Comparison of ENCODE assay signal across 19 mouse cellular contexts in genomic region chr7:90065269-90065955, GRCm38 (mm10).
DNase-seq lines count a peak whose midpoint lies in the region; ATAC-seq and TF ChIP-seq lines count a peak whose summit lies in the region.
"Had no signal": no experiment of that assay in that cellular context is flagged by ENCODE, and none has a peak within 500 bp of the region (broad histone marks: within the 10 kb centered on the region; RNA-seq: fewer than 3 reads in every experiment).

No protein-coding gene starts in this region.

- DNase-seq in kidney, adult 2 months, result peak; percentile 63
- no peak for DNase-seq in kidney, adult 18-20 months
- peak; percentile 28 for DNase-seq in MEL (ENCODE audit: low read depth, low spot score)
- DNase-seq in liver, adult 2 months (ENCODE audit: extremely low read depth, low read depth, low spot score), result no peak
- no peak for DNase-seq in cerebellum, adult 9-11 months
- DNase-seq in lung, postnatal 0 days (ENCODE audit: low spot score), result no peak
- DNase-seq in cerebellum, postnatal 36 days, result no peak
- DNase-seq: adrenal gland, postnatal 10 days; B cell, adult 2 months; cerebellum, adult 8-10 months; forebrain, postnatal 0 days; gastrocnemius, postnatal 25 days had no signal

- H3K79me2 ChIP-seq in MEL (ENCODE audit: control insufficient read depth, insufficient read depth, low read length, poor library complexity), result no peaks in the 10 kb centered on the region
- no peaks in the 10 kb centered on the region for H3K79me2 ChIP-seq in liver, adult 2 months (ENCODE audit: control insufficient read depth, insufficient read depth, low read length)

- no peaks in the 10 kb centered on the region; the same call in 1 of the 2 replicates for H3K27me3 ChIP-seq in kidney, adult 2 months (replicated peaks; ENCODE audit: control insufficient read depth, insufficient read depth, low read length)
- no peaks in the 10 kb centered on the region for H3K27me3 ChIP-seq in MEL (ENCODE audit: control insufficient read depth in 1 of 2, insufficient read depth in 2 of 2, low read length in 2 of 2)
- H3K27me3 ChIP-seq in liver, adult 2 months (ENCODE audit: control insufficient read depth, insufficient read depth, low read length), result no peaks in the 10 kb centered on the region
- no peaks in the 10 kb centered on the region for H3K27me3 ChIP-seq in liver, embryonic 15.5 days
- no peaks in the 10 kb centered on the region for H3K27me3 ChIP-seq in lung, postnatal 0 days (replicated peaks; ENCODE audit: insufficient read depth, low read length)
- H3K27me3 ChIP-seq: embryonic facial prominence, embryonic 15.5 days; forebrain, embryonic 13.5 days; heart, embryonic 12.5 days had no signal

- H3K27ac ChIP-seq in kidney, adult 2 months (ENCODE audit: insufficient read depth, low read depth, low read length), result peak overlapping the region; percentile 18
- no peak overlapping the region for H3K27ac ChIP-seq in MEL (ENCODE audit: control insufficient read depth, low read depth, low read length)
- peak overlapping the region; percentile 59 for H3K27ac ChIP-seq in liver, adult 2 months (replicated peaks; ENCODE audit: insufficient read depth, low read depth, low read length)
- H3K27ac ChIP-seq in liver, embryonic 15.5 days (replicated peaks), result peak overlapping the region; percentile 98
- H3K27ac ChIP-seq in lung, postnatal 0 days (ENCODE audit: low read length), result no peak overlapping the region
- H3K27ac ChIP-seq: embryonic facial prominence, embryonic 15.5 days; forebrain, embryonic 13.5 days; hindbrain, embryonic 10.5 days; hindbrain, embryonic 14.5 days had no signal

- no peak for ATAC-seq in liver, embryonic 15.5 days (ENCODE audit: insufficient read depth)
- no peak for ATAC-seq in lung, postnatal 0 days
- ATAC-seq: forebrain, embryonic 13.5 days; forebrain, postnatal 0 days had no signal

- H3K4me1 ChIP-seq in kidney, adult 2 months (ENCODE audit: control insufficient read depth, insufficient read depth, low read length), result peaks cover 18% of the 10 kb centered on the region
- peaks cover 25 to 44% of the 10 kb centered on the region in 2 experiments for H3K4me1 ChIP-seq in MEL (ENCODE audit: control insufficient read depth in 1 of 2, insufficient read depth in 2 of 2, low read length in 2 of 2)
- peaks cover 10% of the 10 kb centered on the region; the same call in 1 of the 2 replicates for H3K4me1 ChIP-seq in liver, adult 2 months (ENCODE audit: control insufficient read depth, insufficient read depth, low read length)
- H3K4me1 ChIP-seq in liver, embryonic 15.5 days (replicated peaks), result peaks cover 89% of the 10 kb centered on the region
- H3K4me1 ChIP-seq in lung, postnatal 0 days (ENCODE audit: insufficient read depth, low read depth, low read length), result peaks cover 7% of the 10 kb centered on the region; the same call in 1 of the 2 replicates

- H3K36me3 ChIP-seq in kidney, adult 2 months (ENCODE audit: control insufficient read depth, insufficient read depth, low read length), result no peaks in the 10 kb centered on the region
- H3K36me3 ChIP-seq in MEL (ENCODE audit: control insufficient read depth in 1 of 2, insufficient read depth in 2 of 2, low read length in 2 of 2), result peaks cover 0 to 40% of the 10 kb centered on the region in 2 experiments; a peak in 2 of 4 replicates
- H3K36me3 ChIP-seq in liver, adult 2 months (ENCODE audit: control insufficient read depth, insufficient read depth, low read length), result no peaks in the 10 kb centered on the region
- H3K36me3 ChIP-seq in liver, embryonic 15.5 days (replicated peaks), result no peaks in the 10 kb centered on the region
- no peaks in the 10 kb centered on the region for H3K36me3 ChIP-seq in lung, postnatal 0 days (ENCODE audit: insufficient read depth, low read length)
- H3K36me3 ChIP-seq: embryonic facial prominence, embryonic 15.5 days; G1E; heart, embryonic 12.5 days; hindbrain, embryonic 10.5 days had no signal

- TF ChIP-seq POLR2A in kidney, adult 2 months (IDR thresholded peaks at IDR 0.05; ENCODE audit: low read depth, low read length), result no peak
- no peak for TF ChIP-seq POLR2A in MEL (IDR thresholded peaks at IDR 0.05; ENCODE audit: control insufficient read depth in 1 of 2, insufficient read depth in 1 of 2, low read depth in 1 of 2, low read length in 2 of 2, poor library complexity in 1 of 2)
- TF ChIP-seq POLR2A in liver, adult 2 months (IDR thresholded peaks at IDR 0.05; ENCODE audit: extremely low read depth, insufficient read depth, low read length), result no peak

- H3K4me2 ChIP-seq in liver, embryonic 15.5 days, result peak overlapping the region; percentile 19
- no peak overlapping the region for H3K4me2 ChIP-seq in lung, postnatal 0 days (replicated peaks; ENCODE audit: low read depth, low read length)
- H3K4me2 ChIP-seq: embryonic facial prominence, embryonic 15.5 days; forebrain, embryonic 13.5 days; heart, embryonic 12.5 days; hindbrain, embryonic 14.5 days had no signal

- H3K9me3 ChIP-seq in MEL (replicated peaks; ENCODE audit: insufficient read depth, low read length), result no peaks in the 10 kb centered on the region
- H3K9me3 ChIP-seq in liver, embryonic 15.5 days (replicated peaks), result no peaks in the 10 kb centered on the region
- H3K9me3 ChIP-seq in lung, postnatal 0 days (ENCODE audit: low read length), result no peaks in the 10 kb centered on the region
- H3K9me3 ChIP-seq: embryonic facial prominence, embryonic 15.5 days; forebrain, embryonic 13.5 days; G1E; heart, embryonic 12.5 days; hindbrain, embryonic 10.5 days had no signal

- TF ChIP-seq CTCF in kidney, adult 2 months (conservative IDR thresholded peaks at IDR 0.05; ENCODE audit: insufficient read depth, insufficient read length, low read depth, low read length), result no peak
- no peak for TF ChIP-seq CTCF in MEL (IDR thresholded peaks at IDR 0.05 in 2 of 3, conservative IDR thresholded peaks at IDR 0.05 in 1 of 3; ENCODE audit: control insufficient read depth in 1 of 3, insufficient read depth in 1 of 3, low read depth in 2 of 3, low read length in 3 of 3, poor library complexity in 1 of 3, severe bottlenecking in 1 of 3)
- TF ChIP-seq CTCF in liver, adult 2 months (IDR thresholded peaks at IDR 0.05; ENCODE audit: low read depth, low read length), result no peak
- no peak for TF ChIP-seq CTCF in lung, postnatal 0 days (IDR thresholded peaks at IDR 0.05)

- H3K9ac ChIP-seq in MEL (ENCODE audit: control insufficient read depth, low read depth, low read length, poor library complexity, severe bottlenecking), result no peak overlapping the region
- H3K9ac ChIP-seq in liver, adult 2 months (ENCODE audit: low read depth, low read length), result no peak overlapping the region
- 0 out of 2 replicates have a peak overlapping the region, but pooled peaks have one; percentile 3 for H3K9ac ChIP-seq in liver, embryonic 15.5 days
- no peak overlapping the region for H3K9ac ChIP-seq in lung, postnatal 0 days (replicated peaks; ENCODE audit: low read depth)
- H3K9ac ChIP-seq: embryonic facial prominence, embryonic 15.5 days; forebrain, embryonic 13.5 days; forebrain, postnatal 0 days; heart, embryonic 12.5 days; hindbrain, embryonic 14.5 days had no signal

- peak; percentile 67 to 74 for TF ChIP-seq EP300 in MEL (IDR thresholded peaks at IDR 0.05; ENCODE audit: low read depth in 1 of 2, low read length in 2 of 2)
- TF ChIP-seq EP300 in lung, postnatal 0 days (IDR thresholded peaks at IDR 0.05), result no peak

- H3K4me3 ChIP-seq in kidney, adult 2 months (ENCODE audit: insufficient read depth, low read depth, low read length), result no peak overlapping the region
- H3K4me3 ChIP-seq in MEL (ENCODE audit: control insufficient read depth in 1 of 2, insufficient read depth in 1 of 2, low read depth in 2 of 2, low read length in 2 of 2), result no peak overlapping the region
- H3K4me3 ChIP-seq in liver, adult 2 months (ENCODE audit: insufficient read depth, low read depth, low read length), result no peak overlapping the region
- H3K4me3 ChIP-seq in liver, embryonic 15.5 days (replicated peaks), result no peak overlapping the region
- no peak overlapping the region for H3K4me3 ChIP-seq in lung, postnatal 0 days (ENCODE audit: low read depth, low read length)
- H3K4me3 ChIP-seq: embryonic facial prominence, embryonic 15.5 days; forebrain, embryonic 13.5 days; heart, embryonic 12.5 days; hindbrain, embryonic 10.5 days had no signal

- TF ChIP-seq RAD21 in MEL (IDR thresholded peaks at IDR 0.05; ENCODE audit: low read depth, low read length), result no peak

- 41% methylated on average over 9 of the region's 9 CpGs for WGBS in kidney, adult 2 months
- WGBS in liver, adult 2 months, result 90% methylated on average over 9 of the region's 9 CpGs
- WGBS in liver, embryonic 15.5 days (ENCODE audit: insufficient replicate concordance), result 51% methylated on average over 9 of the region's 9 CpGs
- 73% methylated on average over 9 of the region's 9 CpGs for WGBS in lung, postnatal 0 days

TF ChIP-seq in MEL, 35 proteins besides CTCF, POLR2A, EP300 and RAD21 (continues in another document):
- peak; percentile 46; the same call in 1 of the 2 replicates for TF ChIP-seq ETS1 (IDR thresholded peaks at IDR 0.05; ENCODE audit: low read depth, low read length)
- TF ChIP-seq USF1 (IDR thresholded peaks at IDR 0.05; ENCODE audit: low read depth, low read length), result no peak
- no peak for TF ChIP-seq MEF2A (IDR thresholded peaks at IDR 0.05; ENCODE audit: extremely low read depth, insufficient replicate concordance, low read depth, low read length, poor library complexity, severe bottlenecking)
- peak; percentile 63 for TF ChIP-seq GATA1 (IDR thresholded peaks at IDR 0.05; ENCODE audit: low read depth, low read length)
- TF ChIP-seq KAT2A (conservative IDR thresholded peaks at IDR 0.05; ENCODE audit: low read depth, low read length), result no peak
- no peak for TF ChIP-seq CHD2 (IDR thresholded peaks at IDR 0.05; ENCODE audit: low read length)
- TF ChIP-seq TCF12 (IDR thresholded peaks at IDR 0.05; ENCODE audit: low read depth, low read length), result peak; percentile 77
- TF ChIP-seq MAZ (IDR thresholded peaks at IDR 0.05; ENCODE audit: low read depth, low read length), result no peak
- no peak for TF ChIP-seq HCFC1 (IDR thresholded peaks at IDR 0.05; ENCODE audit: low read depth, low read length)
- TF ChIP-seq ZMIZ1 (IDR thresholded peaks at IDR 0.05; ENCODE audit: low read depth, low read length), result no peak
- TF ChIP-seq MYC (IDR thresholded peaks at IDR 0.05; ENCODE audit: low read depth, low read length), result no peak
- 0 out of 2 replicates have a peak, but pooled peaks have one; percentile 21 for TF ChIP-seq SIN3A (IDR thresholded peaks at IDR 0.05; ENCODE audit: low read length)
- no peak for TF ChIP-seq JUND (IDR thresholded peaks at IDR 0.05; ENCODE audit: low read depth, low read length)
- TF ChIP-seq NRF1 (IDR thresholded peaks at IDR 0.05; ENCODE audit: insufficient read depth, low read depth, low read length, poor library complexity, severe bottlenecking), result no peak
- no peak for TF ChIP-seq UBTF (IDR thresholded peaks at IDR 0.05; ENCODE audit: borderline replicate concordance, insufficient read depth, low read depth, low read length)
- peak; percentile 46; the same call in 1 of the 2 replicates for TF ChIP-seq TAL1 (IDR thresholded peaks at IDR 0.05; ENCODE audit: low read length)
- TF ChIP-seq TBP (IDR thresholded peaks at IDR 0.05; ENCODE audit: low read depth, low read length), result no peak
- TF ChIP-seq MYB (IDR thresholded peaks at IDR 0.05; ENCODE audit: low read depth, low read length), result no peak

Comparison
In these comparisons a context has a peak if more than half of its experiments do, and no peak if none do; other contexts are left out.
1. DNase-seq: peak in kidney, adult 2 months (single experiment) and MEL (single experiment); none in kidney, adult 18-20 months (single experiment), liver, adult 2 months (single experiment), cerebellum, adult 9-11 months (single experiment), lung, postnatal 0 days (single experiment) and cerebellum, postnatal 36 days (0 of 2).
2. H3K27ac ChIP-seq: peak in kidney, adult 2 months (single experiment), liver, adult 2 months (single experiment) and liver, embryonic 15.5 days (single experiment); none in MEL (single experiment) and lung, postnatal 0 days (single experiment).